Comparison of ENCODE assay signal across 16 mouse cellular contexts in the genomic region with DNA sequence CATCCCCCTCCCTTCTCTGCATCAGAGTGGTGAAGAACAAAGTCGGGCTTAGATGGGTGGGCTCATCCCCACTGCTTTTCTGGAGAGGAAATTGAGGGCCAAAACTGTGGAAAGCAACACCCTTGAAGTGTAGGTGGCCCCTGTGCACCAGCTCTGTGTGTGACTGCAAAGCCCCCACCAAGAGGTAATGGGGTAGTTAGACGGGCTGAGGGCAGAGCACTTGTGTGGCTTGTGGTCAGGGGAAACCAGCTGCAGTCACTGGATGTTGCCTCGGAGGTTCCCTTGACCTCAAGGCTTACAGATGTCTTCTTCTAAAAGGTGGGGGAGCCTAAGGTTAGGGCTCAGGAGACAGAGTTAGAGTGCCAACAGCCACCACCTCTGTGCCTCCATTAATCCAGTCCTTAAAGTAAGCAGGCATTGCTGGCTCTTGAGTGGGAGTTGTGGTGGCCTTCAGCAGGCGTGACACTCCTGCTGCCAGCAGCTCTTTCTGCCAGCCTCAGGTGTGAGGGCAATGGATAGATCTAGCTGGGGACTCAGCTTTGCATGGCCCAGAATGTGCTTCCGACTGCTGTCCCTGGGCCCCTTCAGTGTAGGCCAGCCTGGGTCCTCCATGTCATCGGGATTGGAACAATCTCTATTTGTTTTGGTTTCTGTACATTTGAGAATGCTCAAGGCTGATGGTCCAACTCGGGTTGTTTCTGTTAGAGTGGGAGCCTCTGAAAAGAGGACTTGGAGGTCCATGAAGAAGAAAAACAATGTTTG. TPM values are rescaled to one million over a fixed set of nuclear protein-coding genes. Genes with fewer than 3 reads are reported as not detected.
DNase-seq lines count a peak whose midpoint lies in the region; ATAC-seq and TF ChIP-seq lines count a peak whose summit lies in the region.
"Had no signal": no experiment of that assay in that cellular context is flagged by ENCODE, and none has a peak within 500 bp of the region (broad histone marks: within the 10 kb centered on the region; RNA-seq: fewer than 3 reads in every experiment).

No protein-coding gene starts in this region.

- ATAC-seq in embryonic facial prominence, embryonic 13.5 days (ENCODE audit: insufficient number of reproducible peaks, insufficient read depth, low FRiP score, low TSS enrichment, low read depth), result no peak
- ATAC-seq in kidney, postnatal 0 days (replicated peaks; ENCODE audit: low FRiP score, low read depth), result no peak
- peak; percentile 43; the same call in 1 of the 2 replicates for ATAC-seq in megakaryocyte, adult 5-6 weeks (ENCODE audit: poor library complexity, severe bottlenecking)
- ATAC-seq: midbrain, embryonic 15.5 days had no signal

- 0 out of 2 replicates have a peak overlapping the region, but pooled peaks have one; percentile 0 for H3K9ac ChIP-seq in embryonic facial prominence, embryonic 13.5 days
- no peak overlapping the region for H3K9ac ChIP-seq in kidney, postnatal 0 days (ENCODE audit: low read depth, low read length)
- H3K9ac ChIP-seq: embryonic facial prominence, embryonic 12.5 days; hindbrain, embryonic 15.5 days; liver, embryonic 13.5 days; midbrain, embryonic 15.5 days had no signal

- WGBS in embryonic facial prominence, embryonic 13.5 days, result 88% methylated on average over 7 of the region's 7 CpGs
- 86% methylated on average over 7 of the region's 7 CpGs for WGBS in embryonic facial prominence, embryonic 10.5 days
- 75% methylated on average over 7 of the region's 7 CpGs for WGBS in kidney, postnatal 0 days

- no peak overlapping the region for H3K4me3 ChIP-seq in embryonic facial prominence, embryonic 13.5 days
- no peak overlapping the region for H3K4me3 ChIP-seq in embryonic facial prominence, embryonic 10.5 days
- no peak overlapping the region for H3K4me3 ChIP-seq in kidney, postnatal 0 days (replicated peaks; ENCODE audit: low read depth, low read length)
- no peak overlapping the region for H3K4me3 ChIP-seq in brown adipose tissue, adult 24 weeks (ENCODE audit: insufficient read depth, low read depth, low read length)
- H3K4me3 ChIP-seq: embryonic facial prominence, embryonic 12.5 days; hindbrain, embryonic 15.5 days; liver, embryonic 13.5 days; midbrain, embryonic 15.5 days had no signal

- TF ChIP-seq CTCF in kidney, postnatal 0 days (IDR thresholded peaks at IDR 0.05; ENCODE audit: low read depth), result no peak

- no peak overlapping the region for H3K4me2 ChIP-seq in embryonic facial prominence, embryonic 13.5 days
- no peak overlapping the region for H3K4me2 ChIP-seq in kidney, postnatal 0 days (ENCODE audit: low read length)
- H3K4me2 ChIP-seq: embryonic facial prominence, embryonic 12.5 days; hindbrain, embryonic 15.5 days; liver, embryonic 13.5 days; midbrain, embryonic 15.5 days had no signal

- H3K27me3 ChIP-seq in embryonic facial prominence, embryonic 13.5 days, result no peaks in the 10 kb centered on the region
- H3K27me3 ChIP-seq in embryonic facial prominence, embryonic 10.5 days (replicated peaks; ENCODE audit: low read depth, poor library complexity, severe bottlenecking), result no peaks in the 10 kb centered on the region
- no peaks in the 10 kb centered on the region for H3K27me3 ChIP-seq in kidney, postnatal 0 days (ENCODE audit: insufficient read depth, low read length)
- H3K27me3 ChIP-seq: embryonic facial prominence, embryonic 12.5 days; hindbrain, embryonic 15.5 days; liver, embryonic 13.5 days; midbrain, embryonic 15.5 days had no signal

- H3K9me3 ChIP-seq in embryonic facial prominence, embryonic 13.5 days, result no peaks in the 10 kb centered on the region
- no peaks in the 10 kb centered on the region for H3K9me3 ChIP-seq in embryonic facial prominence, embryonic 10.5 days
- no peaks in the 10 kb centered on the region for H3K9me3 ChIP-seq in kidney, postnatal 0 days (replicated peaks; ENCODE audit: low read length)
- H3K9me3 ChIP-seq: embryonic facial prominence, embryonic 12.5 days; hindbrain, embryonic 15.5 days; liver, embryonic 13.5 days; midbrain, embryonic 15.5 days had no signal

- DNase-seq in embryonic facial prominence, embryonic 10.5 days (ENCODE audit: low spot score), result no peak
- no peak for DNase-seq in kidney, postnatal 0 days (ENCODE audit: low spot score)
- no peak for DNase-seq in kidney, postnatal 14 days
- no peak for DNase-seq in right cerebral cortex, postnatal 25 days
- DNase-seq in layer of hippocampus, adult 8-10 months (ENCODE audit: low spot score in 2 of 2), result no peak
- DNase-seq: cerebellum, adult 18-20 months; layer of hippocampus, adult 9-11 months; liver, embryonic 13.5 days; thymus, postnatal 25 days had no signal

- H3K4me1 ChIP-seq in embryonic facial prominence, embryonic 13.5 days, result peaks cover 8% of the 10 kb centered on the region; the same call in 1 of the 2 replicates
- H3K4me1 ChIP-seq in embryonic facial prominence, embryonic 10.5 days, result no peaks in the 10 kb centered on the region
- peaks cover 7% of the 10 kb centered on the region for H3K4me1 ChIP-seq in kidney, postnatal 0 days (replicated peaks; ENCODE audit: insufficient read depth, low read length)
- peaks cover 33% of the 10 kb centered on the region for H3K4me1 ChIP-seq in brown adipose tissue, adult 24 weeks (ENCODE audit: control insufficient read depth, insufficient read depth, insufficient read length, low read length)
- H3K4me1 ChIP-seq: embryonic facial prominence, embryonic 12.5 days; midbrain, embryonic 15.5 days had no signal

- H3K27ac ChIP-seq in embryonic facial prominence, embryonic 13.5 days, result no peak overlapping the region
- no peak overlapping the region for H3K27ac ChIP-seq in embryonic facial prominence, embryonic 10.5 days (replicated peaks)
- peak overlapping the region; percentile 66 for H3K27ac ChIP-seq in kidney, postnatal 0 days
- peak overlapping the region; percentile 100 for H3K27ac ChIP-seq in brown adipose tissue, adult 24 weeks (replicated peaks; ENCODE audit: low read depth, low read length)
- H3K27ac ChIP-seq: embryonic facial prominence, embryonic 12.5 days; hindbrain, embryonic 15.5 days; liver, embryonic 13.5 days; midbrain, embryonic 15.5 days had no signal

- peaks cover 94% of the 10 kb centered on the region for H3K36me3 ChIP-seq in embryonic facial prominence, embryonic 13.5 days
- peaks cover 99% of the 10 kb centered on the region for H3K36me3 ChIP-seq in embryonic facial prominence, embryonic 10.5 days (replicated peaks)
- H3K36me3 ChIP-seq in kidney, postnatal 0 days (ENCODE audit: insufficient read depth, low read length), result peaks cover 47% of the 10 kb centered on the region

RNA-seq across cellular contexts. Expression of a gene that starts 8.1 kb away (rescaled TPM):
- 3.7 and 4.7 TPM in 2 replicates for polyA plus RNA-seq in embryonic facial prominence, embryonic 13.5 days (2015; fragmentation: Nextera tagmentation; extraction: Ambion mirVana)
- polyA plus RNA-seq in embryonic facial prominence, embryonic 10.5 days (2016; fragmentation: Nextera tagmentation; extraction: Ambion mirVana), result 2.9 and 4.9 TPM in 2 replicates
- 18.9 and 19.2 TPM in 2 replicates for polyA plus RNA-seq in kidney, postnatal 0 days (2015; fragmentation: Nextera tagmentation; extraction: Ambion mirVana)
- 16.2 and 19.3 TPM in 2 replicates for polyA plus RNA-seq in brown adipose tissue, adult 24 weeks (2012; ENCODE audit: insufficient read depth, insufficient read length, missing spikeins)
- 3.3 and 3.8 TPM in 2 replicates for total RNA-seq in megakaryocyte, adult 5-6 weeks (2015)
- total RNA-seq in megakaryocyte, adult 5-6 weeks (2017), result 1.3 and 1.8 TPM in 2 replicates
- 10 to 100 TPM; 19.3 to 33.3 (median 24.4) TPM for total RNA-seq in layer of hippocampus, adult 8-10 months (2022)

RNA-seq across cellular contexts. Expression of a gene that starts 17.5 kb away (rescaled TPM):
- 0.06 and 0.11 TPM in 2 replicates for polyA plus RNA-seq in embryonic facial prominence, embryonic 13.5 days (2015; fragmentation: Nextera tagmentation; extraction: Ambion mirVana)
- polyA plus RNA-seq in embryonic facial prominence, embryonic 10.5 days (2016; fragmentation: Nextera tagmentation; extraction: Ambion mirVana), result 0.05 and 0.09 TPM in 2 replicates
- polyA plus RNA-seq in kidney, postnatal 0 days (2015; fragmentation: Nextera tagmentation; extraction: Ambion mirVana), result 0.20 and 0.29 TPM in 2 replicates
- not detected in 2 replicates for polyA plus RNA-seq in brown adipose tissue, adult 24 weeks (2012; ENCODE audit: insufficient read depth, insufficient read length, missing spikeins)
- 0.04 TPM in 1 of 2 replicates, not detected in the other for total RNA-seq in megakaryocyte, adult 5-6 weeks (2015)
- not detected in 2 replicates for total RNA-seq in megakaryocyte, adult 5-6 weeks (2017)
- 10 to 100 TPM in 2 of 4 experiments, 1 to 10 TPM in 2; 6.7 to 11.6 (median 9.9) TPM for total RNA-seq in layer of hippocampus, adult 8-10 months (2022)

RNA-seq across cellular contexts. Expression of a gene that starts 20.4 kb away (rescaled TPM):
- 43.6 and 45.9 TPM in 2 replicates for polyA plus RNA-seq in embryonic facial prominence, embryonic 13.5 days (2015; fragmentation: Nextera tagmentation; extraction: Ambion mirVana)
- polyA plus RNA-seq in embryonic facial prominence, embryonic 10.5 days (2016; fragmentation: Nextera tagmentation; extraction: Ambion mirVana), result 46.5 and 47.5 TPM in 2 replicates
- polyA plus RNA-seq in kidney, postnatal 0 days (2015; fragmentation: Nextera tagmentation; extraction: Ambion mirVana), result 50.2 and 51.3 TPM in 2 replicates
- polyA plus RNA-seq in brown adipose tissue, adult 24 weeks (2012; ENCODE audit: insufficient read depth, insufficient read length, missing spikeins), result 11.9 and 14.8 TPM in 2 replicates
- total RNA-seq in megakaryocyte, adult 5-6 weeks (2015), result 17.9 and 18.4 TPM in 2 replicates
- total RNA-seq in megakaryocyte, adult 5-6 weeks (2017), result 10.5 and 13.0 TPM in 2 replicates
- 10 to 100 TPM; 54.5 to 70.6 (median 60.3) TPM for total RNA-seq in layer of hippocampus, adult 8-10 months (2022)

RNA-seq across cellular contexts. Expression of a gene that starts 23.0 kb away (rescaled TPM):
- polyA plus RNA-seq in embryonic facial prominence, embryonic 13.5 days (2015; fragmentation: Nextera tagmentation; extraction: Ambion mirVana), result not detected in 2 replicates
- polyA plus RNA-seq in embryonic facial prominence, embryonic 10.5 days (2016; fragmentation: Nextera tagmentation; extraction: Ambion mirVana), result not detected in 2 replicates
- polyA plus RNA-seq in kidney, postnatal 0 days (2015; fragmentation: Nextera tagmentation; extraction: Ambion mirVana), result not detected in 2 replicates
- polyA plus RNA-seq in brown adipose tissue, adult 24 weeks (2012; ENCODE audit: insufficient read depth, insufficient read length, missing spikeins), result not detected in 2 replicates
- 4.0 TPM in 1 of 2 replicates, not detected in the other for total RNA-seq in megakaryocyte, adult 5-6 weeks (2015)
- total RNA-seq in megakaryocyte, adult 5-6 weeks (2017), result not detected in 2 replicates
- not detected for total RNA-seq in layer of hippocampus, adult 8-10 months (2022)
- total RNA-seq: adrenal gland, adult 2 months had no signal
- polyA plus RNA-seq: adrenal gland, adult 2 months; embryonic facial prominence, embryonic 12.5 days; hindbrain, embryonic 15.5 days; liver, embryonic 13.5 days; midbrain, embryonic 15.5 days had no signal

RNA-seq across cellular contexts. Expression of a gene that starts 28.3 kb away (rescaled TPM):
- 29.0 and 30.5 TPM in 2 replicates for polyA plus RNA-seq in embryonic facial prominence, embryonic 13.5 days (2015; fragmentation: Nextera tagmentation; extraction: Ambion mirVana)
- 23.9 and 24.0 TPM in 2 replicates for polyA plus RNA-seq in embryonic facial prominence, embryonic 10.5 days (2016; fragmentation: Nextera tagmentation; extraction: Ambion mirVana)
- 33.8 and 36.3 TPM in 2 replicates for polyA plus RNA-seq in kidney, postnatal 0 days (2015; fragmentation: Nextera tagmentation; extraction: Ambion mirVana)
- 37.8 and 40.5 TPM in 2 replicates for polyA plus RNA-seq in brown adipose tissue, adult 24 weeks (2012; ENCODE audit: insufficient read depth, insufficient read length, missing spikeins)
- total RNA-seq in megakaryocyte, adult 5-6 weeks (2015), result 5.5 and 6.6 TPM in 2 replicates
- 10.1 and 13.0 TPM in 2 replicates for total RNA-seq in megakaryocyte, adult 5-6 weeks (2017)
- total RNA-seq in layer of hippocampus, adult 8-10 months (2022), result 10 to 100 TPM; 20.4 to 24.6 (median 23.6) TPM

Comparison
In these comparisons a context has a peak if more than half of its experiments do, and no peak if none do; other contexts are left out.
1. H3K27ac ChIP-seq: peak in kidney, postnatal 0 days (single experiment) and brown adipose tissue, adult 24 weeks (single experiment); none in embryonic facial prominence, embryonic 13.5 days (single experiment) and embryonic facial prominence, embryonic 10.5 days (single experiment).